Mouse (Mus musculus) adrenal gland (tissue): Measurements from ENCODE around the gene Diras1.

Experiments
- intact Hi-C: fragments of 180-260 bp; cut with DNase I; formaldehyde crosslinking; loops from one replicate; pipeline ENCODE4 v1.15.1; 2025

Gene Diras1

GRCm38 (mm10) chr10:81033586-81033985, 8.1 kb upstream of the Diras1 start:
- intact Hi-C loops = no loop called here

DNA sequence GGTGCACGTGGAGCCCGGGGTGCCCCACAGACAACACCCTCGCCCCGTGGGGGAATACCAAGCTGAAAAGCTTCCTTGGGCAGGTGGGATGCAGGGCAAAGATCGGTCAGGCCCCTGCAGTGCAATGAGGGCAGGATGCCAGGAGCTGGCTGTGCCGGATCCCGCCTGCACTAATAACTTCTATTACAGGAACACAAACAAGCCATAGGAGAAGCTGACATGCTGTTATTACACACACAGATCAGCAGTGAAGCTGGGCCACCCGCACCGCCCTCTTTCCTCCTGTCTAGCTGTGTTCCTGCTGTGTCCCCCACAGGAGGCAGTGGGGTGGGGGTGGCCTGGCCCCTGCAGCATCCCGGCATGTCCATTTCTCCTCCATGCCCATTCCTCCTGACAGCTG, 3.6 kb upstream of the Diras1 start:
- intact Hi-C loops = no loop called here

- intact Hi-C loops = no loop called here
Observed at GRCm38 (mm10) chr10:81028219-81028618, 2.8 kb upstream of the Diras1 start.

DNA sequence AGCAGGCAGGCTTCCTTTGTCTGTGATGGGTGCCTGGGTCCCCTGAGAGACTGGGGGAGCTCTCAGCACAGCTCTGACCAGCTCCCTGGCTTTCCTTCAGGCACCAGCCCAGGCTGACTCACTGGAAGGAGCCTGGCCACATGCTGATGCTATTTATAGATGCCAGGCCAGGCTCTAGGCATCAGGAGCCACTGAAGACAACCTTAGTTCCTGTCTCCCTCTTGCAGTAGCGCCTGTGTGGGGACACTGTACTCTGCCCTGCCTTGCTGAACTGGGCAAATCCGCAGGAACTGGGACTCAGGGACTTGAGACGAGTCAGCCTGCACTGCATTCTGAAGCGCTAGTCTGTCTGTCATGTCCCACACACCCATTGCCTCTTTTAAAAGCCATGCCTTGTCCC, 1.9 kb upstream of the Diras1 start:
- intact Hi-C loops = no loop called here

GRCm38 (mm10) chr10:81026857-81027256, 1.4 kb upstream of the Diras1 start:
- intact Hi-C loops = no loop called here

- intact Hi-C loops = no loop called here
Observed at GRCm38 (mm10) chr10:81025047-81025621, 328 bp downstream of the Diras1 start.

DNA sequence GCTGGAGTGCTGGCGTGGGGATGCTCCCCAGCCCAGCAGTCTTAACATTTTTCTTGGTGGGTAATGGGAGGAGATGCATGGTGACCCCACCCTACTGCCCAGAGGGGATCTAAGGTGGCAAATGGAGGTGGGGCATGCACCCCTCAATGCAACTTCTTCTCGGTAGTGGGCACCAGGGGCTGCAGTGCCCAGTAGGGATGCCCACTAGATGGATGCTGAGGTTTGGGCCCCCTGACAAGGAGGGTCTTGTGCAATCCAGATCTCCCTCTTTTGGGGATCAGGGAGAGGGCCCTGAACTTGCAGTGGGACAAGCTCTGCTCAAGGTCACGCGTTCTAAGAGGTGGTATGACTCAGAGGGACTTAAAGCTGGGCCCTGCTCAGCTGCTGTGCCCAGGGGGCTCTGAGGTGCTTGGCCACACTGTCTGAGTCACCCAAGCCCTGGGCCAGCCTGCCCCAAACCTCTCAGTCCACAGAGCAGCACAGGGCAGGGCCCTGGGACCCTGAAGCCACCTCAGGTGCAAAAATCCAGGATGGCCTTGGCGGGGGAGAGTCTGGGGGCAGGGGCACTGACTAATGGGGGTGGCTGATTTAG, 1.0 kb downstream of the Diras1 start:
- intact Hi-C loops = no loop called here

GRCm38 (mm10) chr10:81022744-81023143, 2.7 kb downstream of the Diras1 start:
- intact Hi-C loops = no loop called here

GRCm38 (mm10) chr10:81021547-81022110, 3.8 kb downstream of the Diras1 start:
- intact Hi-C loops = no loop called here

DNA sequence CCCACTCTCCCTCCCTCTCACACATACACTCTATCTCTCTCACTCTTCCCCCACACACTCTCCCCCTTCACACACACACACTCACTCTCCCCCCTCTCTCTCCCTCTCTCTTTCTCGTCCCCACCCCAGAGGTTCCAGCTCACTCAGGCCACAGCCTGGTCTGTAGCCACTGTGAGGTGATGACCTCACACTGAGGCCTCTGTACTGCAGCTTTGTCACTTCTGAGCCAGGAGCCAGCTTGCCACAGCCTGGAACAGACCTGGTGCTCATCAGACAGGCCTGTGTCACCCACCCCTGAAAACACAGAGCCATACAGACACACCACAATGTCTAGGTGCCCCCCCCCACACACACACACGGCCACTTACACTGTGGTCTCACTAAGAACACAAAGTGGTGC, 5.3 kb downstream of the Diras1 start:
- intact Hi-C loops = no loop called here

DNA sequence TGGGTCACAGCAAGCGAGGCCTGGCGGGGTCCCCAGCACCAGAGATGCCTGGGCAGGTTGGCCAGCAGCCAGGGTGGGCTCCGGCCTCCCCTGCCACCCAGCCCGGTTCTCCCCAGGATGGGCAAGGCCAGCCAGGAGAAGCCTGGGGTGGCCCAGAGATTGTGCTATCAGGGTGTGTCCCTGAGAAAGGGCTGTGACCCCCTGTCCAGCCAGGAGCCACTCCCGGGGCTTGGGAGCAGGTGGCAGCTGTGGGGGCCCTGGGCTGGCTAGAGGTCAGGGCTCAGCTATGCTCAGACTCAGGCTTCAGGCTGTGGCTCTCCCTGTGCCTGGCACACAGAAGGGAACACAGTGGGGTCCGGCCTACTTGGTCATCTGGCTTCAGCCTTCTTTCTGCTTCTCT, 5.8 kb downstream of the Diras1 start:
- intact Hi-C loops = no loop called here

DNA sequence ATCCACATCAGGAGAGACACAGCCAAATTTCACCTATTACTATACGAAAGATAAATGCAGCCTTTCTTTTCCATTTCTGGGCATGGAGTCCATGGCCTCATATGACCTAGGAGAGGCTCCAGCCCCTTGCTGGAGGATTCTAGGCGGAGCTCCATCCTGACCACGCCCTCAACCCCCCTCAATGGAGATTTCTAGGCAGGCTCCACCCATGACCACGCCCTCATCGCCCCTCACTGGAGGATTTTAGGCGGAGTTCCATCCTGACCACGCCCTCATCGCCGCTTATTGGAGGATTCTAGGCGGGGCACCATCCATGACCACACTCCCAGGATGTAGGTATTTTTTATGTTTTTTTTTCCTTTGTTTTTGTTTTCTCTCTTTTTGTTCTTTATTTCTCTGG, 7.1 kb downstream of the Diras1 start:
- intact Hi-C loops = no loop called here

DNA sequence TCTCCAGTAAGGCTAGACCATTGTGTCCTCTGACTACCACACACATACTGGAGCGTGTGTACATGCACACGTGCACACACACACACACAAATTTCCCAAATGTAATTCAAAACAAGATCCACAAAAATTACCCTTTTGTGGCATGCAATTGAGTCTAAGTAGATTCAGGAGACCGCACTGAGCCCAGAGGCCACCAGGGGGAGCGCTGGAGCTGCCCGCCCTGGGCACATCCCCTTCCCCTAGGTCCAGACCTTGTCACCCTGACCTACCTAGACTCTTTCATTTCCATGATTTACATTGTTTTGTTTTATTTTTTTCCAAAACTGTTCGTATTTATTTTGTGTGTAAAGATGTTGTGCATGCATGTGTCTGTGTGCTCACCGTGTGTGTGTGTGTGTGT, 8.8 kb downstream of the Diras1 start:
- intact Hi-C loops = no loop called here

DNA sequence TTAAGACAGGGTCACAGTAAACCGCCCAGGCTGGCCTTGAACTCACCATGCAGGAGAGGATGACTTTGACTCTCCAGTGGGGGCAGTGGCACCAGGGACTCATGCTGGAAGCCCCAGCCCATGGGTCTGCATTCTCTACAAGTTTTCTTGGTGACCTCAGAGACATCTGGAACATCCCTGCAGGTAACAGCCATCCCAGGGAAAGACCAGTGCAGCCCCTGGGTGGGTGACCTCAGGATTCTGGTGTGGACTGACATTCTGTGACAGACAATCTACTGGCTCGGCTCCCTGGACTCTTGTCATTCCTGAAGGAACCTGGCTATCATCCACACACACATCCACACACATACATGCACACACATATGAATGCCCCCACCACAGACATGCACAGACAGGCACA, 9.8 kb downstream of the Diras1 start:
- intact Hi-C loops = no loop called here

DNA sequence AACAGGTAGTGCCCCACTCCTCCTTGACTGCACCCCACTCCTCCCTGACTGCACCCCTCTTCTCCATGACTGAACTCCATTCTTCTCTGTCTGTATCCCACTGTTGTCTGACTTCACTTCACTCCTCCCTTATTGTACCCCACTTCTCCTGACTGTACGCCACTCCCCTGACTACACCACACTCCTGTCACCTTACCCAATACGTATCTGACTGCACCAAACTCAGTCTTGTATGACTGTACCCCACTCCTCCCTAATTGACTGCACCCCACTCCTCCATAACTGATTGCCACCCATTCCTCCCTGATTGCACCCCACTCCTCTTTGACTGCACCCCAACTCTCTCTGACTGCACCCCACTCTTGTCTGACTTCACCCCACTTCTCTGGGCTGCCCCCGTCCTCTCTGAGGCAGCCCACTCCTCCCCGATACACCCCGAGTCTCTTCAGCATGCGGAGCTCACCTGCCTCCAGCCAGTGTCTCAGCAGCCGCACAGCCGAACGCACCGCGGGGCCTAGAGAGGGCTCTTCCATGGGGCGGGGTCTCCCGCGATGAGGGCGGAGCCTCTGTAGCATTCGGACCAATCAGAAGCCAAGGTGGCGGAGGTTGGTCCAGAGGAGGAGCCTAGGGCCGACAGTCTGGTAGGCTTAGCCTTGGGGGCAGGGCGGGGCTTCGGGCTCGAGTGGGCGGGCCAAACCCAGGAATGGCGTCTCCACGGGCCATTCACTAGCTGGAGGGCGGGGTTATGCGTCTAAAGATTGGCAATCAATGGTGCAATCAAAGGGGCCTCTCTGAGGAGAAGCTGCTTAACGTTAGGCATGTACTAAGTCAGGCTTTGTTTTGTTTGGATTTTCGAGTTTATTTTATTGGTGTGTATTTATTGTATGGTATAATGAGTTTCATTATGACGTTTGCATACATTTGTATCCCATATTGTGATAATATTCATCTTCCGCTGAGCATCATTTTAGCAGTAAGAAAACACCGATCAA, 10.8 kb downstream of the Diras1 start, which contains the start of gene Gng7:
Gng7 (minus strand) TSS at position 553 of the 992 bp plus-strand sequence.
- intact Hi-C loops = no loop called here

GRCm38 (mm10) chr10:81010851-81011250, 14.6 kb downstream of the Diras1 start:
- intact Hi-C loops = no loop called here

DNA sequence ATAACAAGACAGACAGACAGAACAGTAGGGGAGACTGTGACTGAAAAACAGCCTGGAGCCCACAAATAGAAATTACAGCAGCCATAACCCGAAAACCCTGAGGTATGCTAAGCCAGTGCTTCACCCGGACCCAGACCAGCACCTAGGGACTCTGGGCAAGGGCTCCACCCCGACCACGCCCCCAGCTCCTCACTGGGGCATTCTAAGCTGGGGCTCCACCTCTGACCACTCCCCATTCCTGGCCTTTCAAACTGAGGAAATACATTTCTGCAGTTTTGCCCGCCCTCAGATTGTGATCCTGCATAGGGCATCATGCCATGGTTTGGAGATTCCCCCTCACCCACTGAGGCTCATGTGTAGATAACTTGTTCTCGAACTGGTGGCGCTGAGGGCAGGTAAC, 18.2 kb downstream of the Diras1 start:
- intact Hi-C loops = no loop called here

GRCm38 (mm10) chr10:81006005-81006677, 19.3 kb downstream of the Diras1 start:
- intact Hi-C loops = no loop called here

DNA sequence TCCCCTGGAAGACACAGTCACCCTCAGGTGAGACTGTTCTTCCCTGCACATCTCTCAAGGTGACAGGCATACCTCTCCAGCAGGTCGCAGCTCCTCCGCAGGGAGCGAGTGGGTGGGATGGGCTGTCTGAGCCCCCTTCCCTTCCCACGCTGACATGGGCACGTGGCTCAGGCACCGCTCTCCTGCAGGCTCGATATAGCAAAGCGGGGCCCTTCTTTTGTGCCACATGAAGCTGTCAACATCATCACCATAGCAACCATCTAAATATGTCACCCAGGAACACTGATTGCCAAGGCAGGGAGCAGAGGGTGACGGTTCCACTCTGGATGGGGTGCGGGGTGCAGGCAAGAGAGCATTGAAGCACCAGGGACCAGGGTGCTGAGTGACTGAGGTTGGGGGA, 24.3 kb downstream of the Diras1 start:
- intact Hi-C loops = loop anchor here (5.0 kb wide), 2 partner anchors 41 to 81 kb away; no protein-coding TSS in a partner anchor

DNA sequence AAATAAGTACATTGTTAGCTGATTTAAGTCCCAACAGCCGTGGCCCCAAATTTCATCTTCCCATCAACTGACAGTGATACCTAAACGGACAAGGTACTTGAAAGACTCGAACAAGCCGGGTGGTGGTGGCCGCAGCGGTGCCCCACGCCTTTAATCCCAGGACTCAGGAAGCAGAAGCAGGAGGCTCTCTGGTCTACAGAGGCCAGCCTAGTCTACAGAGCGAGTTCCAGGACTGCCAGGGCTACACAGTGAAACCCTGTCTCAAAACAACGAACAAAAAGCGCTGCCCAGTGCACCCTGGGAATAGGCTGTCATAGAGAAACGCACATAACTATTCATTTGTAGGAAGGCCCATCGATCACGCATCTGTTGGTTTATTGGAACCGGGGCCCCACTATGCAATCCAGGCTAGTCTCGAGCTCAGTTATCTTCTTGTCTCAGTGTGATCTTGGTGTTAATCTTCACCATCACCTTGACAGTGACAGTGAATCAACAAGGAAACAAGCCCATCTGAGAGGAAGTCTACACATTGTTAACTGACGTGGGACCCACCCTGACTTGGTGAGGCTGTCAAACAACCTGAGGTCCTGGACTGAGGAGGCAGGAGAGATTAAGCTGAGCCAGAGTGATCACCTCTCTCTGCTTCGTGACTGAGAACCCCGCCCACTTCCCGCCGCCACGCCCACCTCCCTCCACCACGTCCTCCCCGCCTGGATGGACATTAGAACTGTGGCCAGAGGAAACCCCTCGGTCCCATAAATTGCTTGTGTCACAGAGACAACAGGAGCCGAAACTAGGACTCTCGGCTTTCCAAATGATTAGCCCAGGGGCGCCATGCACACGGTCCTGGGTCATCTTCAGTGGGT, 25.0 kb downstream of the Diras1 start:
- intact Hi-C loops = loop anchor here (5.0 kb wide), 2 partner anchors 42 to 82 kb away; no protein-coding TSS in a partner anchor
